Mouse (Mus musculus) layer of hippocampus, postnatal 14 days (tissue): ENCODE measurements around the gene Pard6b. TPM values are rescaled to one million over a fixed set of nuclear protein-coding genes. Genes with fewer than 3 reads are reported as not detected.
"Not testable (repeated sequence)": the region's sequence is repeated elsewhere in the genome, so short reads cannot be mapped to it uniquely, and the experiment has no call there.

ENCODE experiments used
- DNase-seq, 2 experiments: peaks; one replicate each; pipeline ENCODE4 v3.0.0; 2021 to 2022; ENCODE audit warnings: low spot score in 2 of 2, mixed read lengths in 1 of 2
- long read RNA-seq, 2 experiments: library from polyadenylated mRNA; stranded (forward); transcript quantifications; one replicate each; pipeline ENCODE4 v2.0.0; 2021
- total RNA-seq, 2 experiments: library from RNA; stranded (reverse); gene quantifications; 2 replicates each; pipeline ENCODE4 v1.2.3; 2021

The Pard6b gene
- 1 to 10 TPM; 3.4 to 5.3 TPM for total RNA-seq
- long read RNA-seq, experiment 1 = 0 reads
- long read RNA-seq, experiment 2, transcript Pard6b-201 (3 exons, 3,399 nt) = major isoform, 5 of 5 reads
- long read RNA-seq, experiment 2, partial matches to known transcripts = 0 of 5 reads
- long read RNA-seq, experiment 2, other reads (novel, unspliced or antisense) = 0 of 5 reads

DNA sequence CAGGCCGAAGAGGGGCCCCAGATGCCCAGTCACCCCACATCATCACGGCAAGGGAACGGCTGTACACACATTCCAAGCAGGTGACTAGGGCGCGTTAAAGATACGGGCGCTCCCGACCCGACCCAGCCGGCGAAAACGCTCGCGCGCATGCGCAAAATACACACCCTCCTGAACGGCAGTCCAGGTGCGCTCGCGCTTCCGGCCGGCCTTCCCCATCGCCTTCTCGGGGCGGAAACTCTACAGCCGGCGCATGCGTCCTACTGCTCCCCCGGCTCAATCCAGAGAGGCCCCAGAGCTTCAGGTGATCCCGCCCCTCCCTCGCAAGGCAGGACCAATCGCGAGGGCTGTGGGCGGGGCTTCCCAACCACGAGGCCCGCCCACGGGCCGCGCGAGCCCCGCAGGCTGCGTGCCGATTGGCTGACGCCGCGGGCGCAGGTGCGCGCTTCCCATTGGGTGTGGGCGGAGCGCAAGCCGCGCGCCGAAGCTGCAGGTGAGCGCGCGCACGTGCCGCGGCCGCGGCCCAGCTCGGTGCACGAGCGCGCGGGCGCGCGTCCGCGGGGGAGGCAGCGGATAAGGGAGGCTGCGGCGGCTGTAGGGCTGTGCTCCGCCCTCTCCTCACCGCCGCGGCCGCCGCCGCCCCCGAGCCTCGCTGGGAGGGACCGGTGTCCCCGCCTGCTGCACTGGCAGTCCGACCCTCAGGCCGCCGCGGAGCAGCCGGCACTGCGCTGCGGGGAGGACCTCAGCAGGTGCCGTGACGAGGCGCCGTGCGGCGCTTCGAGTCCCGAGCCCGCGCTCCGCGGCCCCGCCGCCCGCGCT lies at the start of gene Pard6b:
Gene Pard6b (plus strand): TSS at position 574 of the 816 bp plus-strand sequence.
- DNase-seq = peak; percentile 92 to 97

DNA sequence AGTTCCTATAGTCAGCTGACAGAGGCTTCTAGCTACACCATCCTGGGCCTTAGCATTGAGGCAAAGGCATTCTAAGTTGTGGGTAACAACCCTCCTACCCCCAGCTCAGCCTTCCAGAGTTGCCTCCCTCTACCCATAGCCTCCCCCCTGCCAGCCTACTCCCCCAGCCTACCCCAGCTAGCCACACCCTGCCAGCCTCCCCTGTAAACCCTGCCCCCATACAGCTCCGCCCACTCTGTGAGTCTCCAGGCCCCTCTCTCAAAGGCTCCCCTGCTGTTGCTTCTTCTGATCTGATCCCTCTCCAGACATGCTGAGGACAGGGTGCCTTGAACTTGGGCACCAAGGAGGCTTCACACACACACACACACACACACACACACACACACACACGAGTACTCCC lies 49.0 kb upstream of the Pard6b start:
- no peak for DNase-seq

DNA sequence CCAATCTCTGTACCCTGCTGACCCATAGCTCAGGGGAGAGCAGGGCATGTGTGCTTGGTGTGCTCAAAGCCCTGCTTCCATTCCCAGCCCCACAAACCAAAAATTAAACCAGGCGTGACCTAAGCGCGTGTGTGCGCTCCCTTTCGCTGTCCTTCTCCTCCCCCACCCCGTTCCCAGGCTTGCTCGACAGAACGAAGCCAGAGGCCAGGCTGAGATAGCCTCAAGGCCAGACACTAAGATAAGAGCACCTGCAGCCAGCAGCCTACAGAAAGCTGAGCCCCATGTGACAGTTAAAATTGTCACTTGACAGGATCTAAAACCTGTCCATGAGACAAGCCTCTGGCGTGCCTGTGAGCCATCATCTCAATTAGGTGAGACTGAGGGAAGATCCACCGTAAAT lies 46.9 kb upstream of the Pard6b start:
- no peak for DNase-seq

DNA sequence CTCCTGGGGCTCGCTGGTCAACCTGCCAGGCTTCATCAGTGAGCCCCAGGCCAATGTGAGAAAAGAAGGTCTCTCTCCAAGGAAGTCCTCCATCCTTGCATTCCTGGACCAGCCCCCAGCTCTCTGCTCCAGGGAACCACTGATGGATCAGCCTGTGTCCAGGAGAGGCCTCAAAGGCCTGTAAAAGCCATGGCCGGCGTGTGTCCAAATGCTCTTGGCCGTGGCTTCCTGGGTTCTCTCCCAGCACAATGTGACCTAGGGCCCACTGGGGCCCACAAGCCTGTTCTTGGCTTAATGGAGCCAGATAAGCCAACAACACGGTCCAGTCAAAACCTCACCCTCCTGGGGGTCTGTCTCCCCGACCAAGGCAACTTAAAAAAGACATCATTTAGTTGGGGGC lies 44.9 kb upstream of the Pard6b start:
- no peak for DNase-seq

GRCm38 (mm10) chr2:168037063-168037462 lies 43.7 kb upstream of the Pard6b start:
- no peak for DNase-seq

DNA sequence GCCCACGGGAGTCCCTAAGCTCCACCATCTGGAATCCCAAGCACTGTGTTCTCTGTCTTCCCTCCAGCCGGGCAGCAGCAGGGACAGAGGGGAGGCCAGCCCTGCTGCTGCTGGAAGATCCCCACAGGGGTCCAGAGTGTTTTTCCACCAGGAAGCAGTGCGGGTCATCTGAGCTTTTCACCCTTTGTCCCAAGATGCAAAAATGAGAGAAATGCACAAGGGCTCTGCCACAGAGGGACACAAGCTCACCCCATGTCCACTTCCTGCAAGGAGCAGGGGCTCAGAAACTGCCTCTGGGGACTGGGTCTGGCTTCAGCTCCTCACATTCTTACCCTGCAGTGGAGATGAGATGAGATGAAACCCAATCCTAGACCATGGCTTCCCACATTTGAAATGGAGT lies 40.1 kb upstream of the Pard6b start:
- DNase-seq = no peak

GRCm38 (mm10) chr2:168042019-168042418 lies 38.8 kb upstream of the Pard6b start:
- DNase-seq = peak in 1 of 2 experiments; percentile 18

GRCm38 (mm10) chr2:168044681-168045287 lies 36.0 kb upstream of the Pard6b start:
- no peak for DNase-seq

DNA sequence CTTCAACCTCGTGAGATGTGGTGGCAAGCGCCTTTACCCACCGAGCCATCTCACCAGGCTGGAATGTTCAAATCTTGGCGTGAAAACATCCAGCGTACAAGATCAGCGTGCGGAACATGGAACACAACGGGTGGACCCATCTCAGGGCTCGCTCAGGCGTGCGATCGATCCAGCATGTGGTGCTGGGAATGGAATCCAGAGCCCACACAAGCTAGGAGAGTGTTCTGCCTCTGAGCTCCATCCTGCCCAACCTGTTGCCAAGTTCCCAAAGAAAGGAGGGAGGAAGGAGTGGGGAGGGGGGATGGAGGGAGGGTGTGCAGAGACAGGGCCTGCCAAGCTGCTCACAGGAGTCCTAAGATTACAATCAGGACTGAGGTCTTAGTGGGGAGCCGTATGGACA lies 35.4 kb upstream of the Pard6b start:
- no peak for DNase-seq

DNA sequence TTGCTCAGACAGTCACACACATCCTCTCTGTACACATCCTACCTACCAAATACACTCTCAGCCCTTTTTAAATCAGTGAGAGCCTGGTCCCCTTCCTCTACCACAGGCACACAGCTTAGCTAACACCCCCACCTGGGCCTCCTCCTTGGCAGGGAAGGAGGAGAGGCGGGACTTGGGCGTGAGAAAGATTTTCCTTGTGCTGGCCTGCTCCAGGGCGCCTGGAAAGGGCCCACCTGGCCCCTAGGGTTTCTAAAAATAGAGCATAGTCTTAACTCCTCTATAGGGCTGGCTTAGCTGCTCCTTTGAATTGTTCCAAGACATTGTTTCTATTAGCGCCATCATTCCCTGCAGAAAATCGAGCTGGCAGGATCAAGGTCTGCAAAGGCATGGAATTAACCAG lies 35.0 kb upstream of the Pard6b start:
- no peak for DNase-seq

DNA sequence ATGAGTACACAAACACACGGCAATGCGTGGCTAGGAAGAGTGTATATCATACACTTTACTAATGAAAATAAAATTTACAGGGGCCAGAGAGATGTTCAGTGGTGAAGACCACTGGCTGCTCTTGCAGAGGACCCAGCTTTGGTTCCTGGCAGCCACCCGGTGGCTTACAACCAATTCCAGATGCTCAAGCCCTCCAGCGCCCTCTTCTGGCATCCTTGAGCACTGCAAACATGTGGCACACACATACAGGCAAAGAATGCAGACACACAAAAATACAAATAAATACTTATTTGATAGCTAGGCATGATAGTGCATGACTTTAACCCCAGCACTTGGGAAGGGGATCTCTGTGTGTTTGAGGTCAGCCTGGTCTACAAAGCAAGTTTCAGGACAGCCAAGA lies 34.3 kb upstream of the Pard6b start:
- no peak for DNase-seq

GRCm38 (mm10) chr2:168049002-168049635 lies 31.7 kb upstream of the Pard6b start:
- no peak for DNase-seq

GRCm38 (mm10) chr2:168050000-168050942 lies 30.5 kb upstream of the Pard6b start:
- DNase-seq = no peak

DNA sequence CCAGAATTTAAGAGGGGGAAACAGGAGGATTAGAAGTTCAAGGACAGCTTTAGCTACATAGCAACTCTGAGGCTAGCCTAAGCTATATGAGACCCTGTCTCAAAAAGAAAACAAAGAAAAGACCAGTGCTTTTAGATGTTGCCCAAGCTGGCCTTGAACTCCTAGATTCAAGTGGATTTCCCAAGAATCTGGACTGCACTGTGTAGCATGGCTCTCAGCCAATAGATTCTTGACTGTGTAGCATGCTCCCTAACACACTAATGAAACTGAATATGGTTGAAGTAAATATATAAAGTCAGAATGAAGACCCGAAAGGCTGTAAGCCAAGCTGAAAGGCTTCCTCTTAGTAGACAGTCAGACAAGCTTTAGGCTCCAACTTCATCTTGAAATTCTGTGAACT lies 28.6 kb upstream of the Pard6b start:
- DNase-seq = no peak

DNA sequence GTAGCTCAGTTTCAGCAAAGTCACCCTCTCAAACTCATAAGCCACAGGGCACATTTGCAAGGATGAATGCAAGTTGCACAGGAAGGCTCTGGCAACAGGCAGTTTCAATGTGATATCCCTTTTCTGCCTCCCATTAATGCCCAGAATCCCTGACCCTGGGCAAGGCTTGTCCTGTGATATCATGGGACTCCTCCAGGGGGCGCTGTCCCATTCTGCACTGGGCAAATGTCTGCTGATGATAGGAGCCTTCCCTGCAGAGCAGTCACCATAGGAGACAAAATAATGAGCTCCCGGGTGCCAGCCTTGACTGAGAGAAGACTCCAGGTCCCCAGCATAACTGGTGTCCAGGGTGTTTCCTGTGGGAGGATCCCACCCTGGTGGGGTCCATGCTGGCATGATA lies 28.1 kb upstream of the Pard6b start:
- DNase-seq = peak in 1 of 2 experiments; percentile 22

DNA sequence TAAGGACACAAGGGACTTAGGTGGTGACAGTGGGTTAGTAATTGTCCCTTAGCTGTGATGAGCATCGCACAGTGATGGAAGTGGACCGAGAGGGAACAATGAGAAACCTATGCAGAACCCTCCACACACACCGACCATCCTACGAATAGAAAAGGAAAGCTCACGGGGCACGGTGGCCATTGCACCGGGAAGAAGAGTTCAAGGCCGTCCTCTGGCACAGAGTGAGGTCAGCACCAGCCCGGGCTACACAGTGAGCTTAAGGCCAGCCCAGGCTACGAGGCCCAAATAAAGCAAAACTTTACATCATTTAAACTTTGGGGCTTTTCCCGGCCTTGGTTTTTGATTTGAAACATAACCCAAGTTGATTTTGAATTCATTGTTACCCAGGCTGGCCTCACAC lies 26.7 kb upstream of the Pard6b start:
- DNase-seq = no peak

DNA sequence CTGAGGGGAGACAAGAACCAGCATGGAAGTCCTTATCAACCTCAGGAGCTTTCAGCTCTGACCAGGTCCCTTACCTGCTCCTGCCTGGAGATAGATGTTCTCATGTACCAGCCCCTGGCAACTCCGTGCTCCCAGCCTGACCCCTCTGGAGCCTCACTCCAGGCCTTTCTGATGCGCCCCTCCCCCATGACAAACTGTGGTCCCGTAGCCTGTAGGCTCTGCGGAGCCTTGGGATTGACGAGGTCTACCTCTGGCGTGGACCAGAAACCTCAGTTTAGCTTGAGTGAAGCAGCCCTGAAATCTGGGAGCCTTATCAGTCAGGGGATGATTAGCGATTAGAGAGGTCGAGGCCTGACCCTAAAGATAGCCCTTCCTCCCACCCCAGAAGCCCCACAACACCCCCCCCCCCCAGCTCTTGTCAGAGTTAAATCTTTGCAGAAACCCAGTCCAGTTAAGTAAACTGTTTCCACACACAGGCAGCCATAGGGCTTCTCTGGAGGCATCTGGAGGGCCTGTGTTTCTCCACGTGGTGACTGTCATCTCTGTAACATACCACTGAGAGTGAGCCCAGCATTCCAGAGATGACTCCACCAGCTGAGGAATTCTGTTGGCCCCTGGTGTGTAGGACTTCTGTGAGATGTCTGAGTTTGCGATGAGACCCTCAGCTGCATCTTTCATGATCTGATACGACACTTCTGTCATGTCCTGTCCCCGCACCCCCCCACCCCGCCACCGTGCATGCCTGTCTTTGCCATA lies 24.7 kb upstream of the Pard6b start:
- DNase-seq = no peak

- DNase-seq = no peak
Measured at GRCm38 (mm10) chr2:168056666-168056933, 24.2 kb upstream of the Pard6b start.

DNA sequence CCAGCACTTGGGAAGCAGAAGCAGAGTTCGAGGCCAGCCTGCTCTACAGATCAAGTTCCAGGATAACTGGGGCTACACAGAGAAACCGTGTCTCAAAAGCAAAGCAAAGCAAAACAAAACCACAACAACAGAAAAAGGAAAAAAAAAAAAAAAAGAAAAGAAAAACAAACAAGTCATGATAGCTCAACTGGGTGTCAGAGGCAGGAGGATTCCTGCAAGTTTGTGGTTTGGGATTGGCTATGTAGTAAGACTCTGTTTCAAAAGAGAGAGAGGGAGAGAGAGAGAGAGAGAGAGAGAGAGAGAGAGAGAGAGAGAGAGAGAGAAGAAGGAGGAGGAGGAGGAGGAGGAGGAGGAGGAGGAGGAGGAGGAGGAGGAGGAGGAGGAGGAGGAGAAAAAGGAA lies 22.9 kb upstream of the Pard6b start:
- not testable (repeated sequence) for DNase-seq

DNA sequence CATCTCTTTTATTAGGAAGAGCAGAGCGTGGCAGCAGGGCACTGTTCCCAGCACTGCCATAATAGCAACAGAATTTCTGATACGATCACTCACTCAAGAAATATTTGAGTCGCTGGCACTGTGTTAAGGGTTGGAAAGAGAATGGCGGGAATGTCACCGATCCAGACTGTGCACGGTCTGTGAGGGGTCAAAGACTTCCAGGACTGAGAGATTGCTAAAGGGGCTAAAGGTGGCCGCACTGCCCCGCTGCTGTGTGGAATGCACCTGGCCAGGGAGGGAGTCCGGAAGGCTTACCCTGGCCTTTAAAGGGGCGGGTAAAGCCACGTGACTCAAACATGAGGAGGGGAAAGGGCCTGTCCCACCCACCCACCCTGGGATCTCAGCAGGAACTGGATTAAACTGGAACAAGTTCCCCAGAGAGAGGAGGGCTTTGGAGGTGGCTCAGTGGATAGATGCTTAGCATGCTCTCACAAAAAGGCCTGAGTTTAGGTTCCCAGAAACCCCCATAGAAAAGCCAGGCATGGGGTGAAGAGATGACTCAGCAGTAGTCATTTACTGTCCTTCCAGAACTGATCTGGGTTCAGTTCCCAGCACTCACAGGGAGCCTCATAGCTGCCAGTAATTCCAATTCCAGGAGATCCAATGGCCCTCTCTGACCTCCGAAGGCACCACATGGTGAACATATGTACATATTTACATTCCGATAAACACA lies 22.2 kb upstream of the Pard6b start:
- no peak for DNase-seq
